Mouse (Mus musculus) intestine, postnatal 0 days (tissue): ENCODE data around the gene Gm10715. TPM values are rescaled to one million over a fixed set of nuclear protein-coding genes. Genes with fewer than 3 reads are reported as not detected.
"Not testable (repeated sequence)": the region's sequence is repeated elsewhere in the genome, so short reads cannot be mapped to it uniquely, and the experiment has no call there.

Source experiments
- ATAC-seq: fragments of 200-750 bp; cut with Nextera tagmentation; 2 replicates; pipeline ENCODE4 v1.8.0; 2017; ENCODE audit warnings: mild to moderate bottlenecking, moderate TSS enrichment, moderate library complexity
- H3K27ac ChIP-seq: fragments of 300-500 bp; sonication (generic); 2 replicates; pipeline ENCODE4 v1.5.1; 2014; ENCODE audit warnings: mild to moderate bottlenecking, low read depth, low read length, moderate library complexity
- H3K27me3 ChIP-seq: fragments of 300-500 bp; sonication (generic); replicated peaks from 2 replicates; pipeline ENCODE4 v1.6.1; 2014; ENCODE audit warnings: low read length, mixed read lengths; ENCODE audit not compliant: control insufficient read depth, insufficient read depth
- H3K36me3 ChIP-seq: fragments of 300-500 bp; sonication (generic); 2 replicates; pipeline ENCODE4 v1.6.1; 2014; ENCODE audit warnings: mild to moderate bottlenecking, moderate library complexity; ENCODE audit not compliant: control insufficient read depth, insufficient read depth
- H3K4me1 ChIP-seq: fragments of 300-500 bp; sonication (generic); replicated peaks from 2 replicates; pipeline ENCODE4 v1.6.1; 2014; ENCODE audit warnings: antibody characterized with exemption, low read length, mixed read lengths; ENCODE audit not compliant: control insufficient read depth, insufficient read depth
- H3K4me2 ChIP-seq: fragments of 300-500 bp; sonication (generic); replicated peaks from 2 replicates; pipeline ENCODE4 v1.6.1; 2014; ENCODE audit warnings: low read depth, mild to moderate bottlenecking, moderate library complexity
- H3K4me3 ChIP-seq: fragments of 300-500 bp; sonication (generic); 2 replicates; pipeline ENCODE4 v1.5.1; 2014; ENCODE audit warnings: low read depth, low read length
- H3K9ac ChIP-seq: fragments of 300-500 bp; sonication (generic); 2 replicates; pipeline ENCODE4 v1.6.1; 2014; ENCODE audit warnings: mild to moderate bottlenecking, low read depth, low read length
- H3K9me3 ChIP-seq: fragments of 300-500 bp; sonication (generic); 2 replicates; pipeline ENCODE4 v1.6.1; 2016; ENCODE audit warnings: mixed run types; ENCODE audit not compliant: control insufficient read depth
- CTCF ChIP-seq: sonication (generic); IDR thresholded peaks from 2 replicates; pipeline ENCODE4 v1.5.1; 2016; ENCODE audit warnings: low read depth, mild to moderate bottlenecking, control low read depth, antibody characterized with exemption, moderate library complexity
- WGBS: fragments of 180-500 bp; shearing (Covaris S2); extraction: QIAGEN DNeasy Blood & Tissue Kit; methylation state at CpG from one replicate; pipeline ENCODE4 v1.1.7; 2014; 5-methylcytosine and 5-hydroxymethylcytosine counted together
- polyA plus RNA-seq: library from polyadenylated mRNA; unstranded; fragments of >200 nt; fragmentation: Nextera tagmentation; extraction: Ambion mirVana; gene quantifications from 2 replicates; pipeline ENCODE4 v1.2.1, GENCODE M21; 2015

Gene Gm10715
- polyA plus RNA-seq: not detected in 2 replicates

DNA sequence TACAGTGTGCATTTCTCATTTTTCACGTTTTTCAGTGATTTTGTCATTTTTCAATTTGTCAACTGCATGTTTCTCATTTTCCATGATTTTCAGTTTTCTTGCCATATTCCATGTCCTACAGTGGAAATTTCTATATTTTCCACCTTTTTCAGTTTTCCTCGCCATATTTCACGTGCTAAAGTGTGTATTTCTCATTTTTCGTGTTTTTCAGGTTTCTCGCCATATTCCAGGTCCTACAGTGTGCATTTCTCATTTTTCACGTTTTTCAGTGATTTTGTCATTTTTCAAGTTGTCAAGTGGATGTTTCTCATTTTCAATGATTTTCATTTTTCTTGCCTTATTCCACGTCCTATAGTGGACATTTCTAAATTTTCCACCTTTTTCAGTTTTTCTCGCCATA, at the start of gene Gm10715:
Gm10715 (plus strand) TSS at position 301 of the 400 bp plus-strand sequence.
- H3K9me3 ChIP-seq, H3K4me1 ChIP-seq, ATAC-seq, H3K4me3 ChIP-seq, H3K27me3 ChIP-seq, H3K27ac ChIP-seq, H3K4me2 ChIP-seq, H3K36me3 ChIP-seq, H3K9ac ChIP-seq: not testable (repeated sequence)
- WGBS: 68% methylated on average over 6 of the region's 8 CpGs

DNA sequence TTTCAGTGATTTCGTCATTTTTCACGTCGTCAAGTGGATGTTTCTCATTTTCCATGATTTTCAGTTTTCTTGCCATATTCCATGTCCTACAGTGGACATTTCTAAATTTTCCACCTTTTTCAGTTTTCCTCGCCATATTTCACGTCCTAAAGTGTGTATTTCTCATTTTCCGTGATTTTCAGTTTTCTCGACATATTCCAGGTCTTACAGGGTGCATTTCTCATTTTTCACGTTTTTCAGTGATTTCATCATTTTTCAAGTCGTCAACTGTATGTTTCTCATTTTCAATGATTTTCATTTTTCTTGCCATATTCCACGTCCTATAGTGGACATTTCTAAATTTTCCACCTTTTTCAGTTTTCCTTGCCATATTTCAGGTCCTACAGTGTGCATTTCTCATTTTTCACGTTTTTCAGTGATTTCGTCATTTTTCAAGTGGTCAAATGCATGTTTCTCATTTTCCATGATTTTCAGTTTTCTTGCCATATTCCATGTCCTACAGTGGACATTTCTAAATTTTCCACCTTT, 36.2 kb upstream of the Gm10715 start, which contains the start of gene Gm10722:
Gm10722 (plus strand) TSS at position 478 of the 528 bp plus-strand sequence.
- 72% methylated on average over 12 of the region's 12 CpGs for WGBS
- not testable (repeated sequence) for H3K9ac ChIP-seq, H3K4me3 ChIP-seq, H3K4me1 ChIP-seq, ATAC-seq, H3K9me3 ChIP-seq, H3K27me3 ChIP-seq, H3K27ac ChIP-seq, H3K4me2 ChIP-seq, H3K36me3 ChIP-seq

DNA sequence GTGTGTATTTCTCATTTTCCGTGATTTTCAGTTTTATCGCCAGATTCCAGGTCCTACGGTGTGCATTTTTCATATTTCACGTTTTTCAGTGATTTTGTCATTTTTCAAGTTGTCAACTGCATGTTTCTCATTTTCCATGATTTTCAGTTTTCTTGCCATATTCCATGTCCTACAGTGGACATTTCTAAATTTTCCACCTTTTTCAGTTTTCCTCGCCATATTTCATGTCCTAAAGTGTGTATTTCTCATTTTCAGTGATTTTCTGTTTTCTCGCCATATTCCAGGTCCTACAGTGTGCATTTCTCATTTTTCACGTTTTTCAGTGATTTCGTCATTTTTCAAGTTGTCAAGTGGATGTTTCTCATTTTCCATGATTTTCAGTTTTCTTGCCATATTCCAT, 35.7 kb upstream of the Gm10715 start:
- not testable (repeated sequence) for H3K4me2 ChIP-seq, H3K9me3 ChIP-seq, H3K36me3 ChIP-seq, H3K4me3 ChIP-seq, H3K4me1 ChIP-seq, H3K27me3 ChIP-seq, H3K27ac ChIP-seq, H3K9ac ChIP-seq, ATAC-seq
- 68% methylated on average over 8 of the region's 8 CpGs for WGBS

DNA sequence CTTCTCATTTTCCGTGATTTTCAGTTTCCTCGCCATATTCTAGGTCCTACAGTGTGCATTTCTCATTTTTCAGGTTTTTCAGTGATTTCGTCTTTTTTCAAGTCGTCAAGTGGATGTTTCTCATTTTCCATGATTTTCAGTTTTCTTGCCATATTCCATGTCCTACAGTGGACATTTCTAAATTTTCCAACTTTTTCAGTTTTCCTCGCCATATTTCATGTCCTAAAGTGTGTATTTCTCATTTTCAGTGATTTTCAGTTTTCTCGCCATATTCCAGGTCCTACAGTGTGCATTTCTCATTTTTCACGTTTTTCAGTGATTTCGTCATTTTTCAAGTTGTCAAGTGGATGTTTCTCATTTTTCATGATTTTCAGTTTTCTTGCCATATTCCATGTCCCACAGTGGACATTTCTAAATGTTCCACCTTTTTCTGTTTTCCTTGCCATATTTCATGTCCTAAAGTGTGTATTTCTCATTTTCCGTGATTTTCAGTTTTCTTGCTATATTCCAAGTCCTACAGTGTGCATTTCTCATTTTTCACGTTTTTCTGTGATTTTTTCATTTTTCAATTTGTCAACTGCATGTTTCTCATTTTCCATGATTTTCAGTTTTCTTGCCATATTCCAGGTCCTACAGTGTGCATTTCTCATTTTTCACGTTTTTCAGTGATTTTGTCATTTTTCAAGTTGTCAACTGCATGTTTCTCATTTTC, 34.6 kb upstream of the Gm10715 start:
- not testable (repeated sequence) for H3K9me3 ChIP-seq, H3K4me2 ChIP-seq, H3K9ac ChIP-seq, H3K4me1 ChIP-seq, H3K27me3 ChIP-seq, H3K36me3 ChIP-seq, H3K4me3 ChIP-seq, H3K27ac ChIP-seq
- 0 out of 2 replicates have a peak, but pooled peaks have one; percentile 4 for TF ChIP-seq CTCF
- ATAC-seq: peak; percentile 81
- WGBS: 58% methylated on average over 8 of the region's 11 CpGs

DNA sequence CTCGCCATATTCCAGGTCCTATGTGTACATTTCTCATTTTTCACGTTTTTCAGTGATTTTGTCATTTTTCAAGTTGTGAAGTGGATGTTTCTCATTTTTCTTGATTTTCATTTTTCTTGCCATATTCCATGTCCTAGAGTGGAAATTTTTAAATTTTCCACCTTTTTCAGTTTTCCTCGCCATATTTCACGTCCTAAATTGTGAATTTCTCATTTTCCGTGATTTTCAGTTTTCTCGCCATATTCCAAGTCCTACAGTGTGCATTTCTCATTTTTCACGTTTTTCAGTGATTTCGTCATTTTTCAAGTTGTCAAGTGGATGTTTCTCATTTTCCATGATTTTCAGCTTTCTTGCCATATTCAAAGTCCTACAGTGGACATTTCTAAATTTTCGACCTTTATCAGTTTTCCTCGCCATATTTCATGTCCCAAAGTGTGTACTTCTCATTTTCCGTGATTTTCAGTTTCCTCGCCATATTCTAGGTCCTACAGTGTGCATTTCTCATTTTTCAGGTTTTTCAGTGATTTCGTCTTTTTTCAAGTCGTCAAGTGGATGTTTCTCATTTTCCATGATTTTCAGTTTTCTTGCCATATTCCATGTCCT, 33.8 kb upstream of the Gm10715 start, which contains the start of gene Gm11168:
Gm11168 (plus strand) TSS at position 553 of the 603 bp plus-strand sequence.
- H3K4me3 ChIP-seq, H3K9ac ChIP-seq, H3K27me3 ChIP-seq, H3K9me3 ChIP-seq, H3K36me3 ChIP-seq, H3K27ac ChIP-seq, H3K4me1 ChIP-seq, ATAC-seq, H3K4me2 ChIP-seq: not testable (repeated sequence)
- 73% methylated on average over 6 of the region's 14 CpGs for WGBS

DNA sequence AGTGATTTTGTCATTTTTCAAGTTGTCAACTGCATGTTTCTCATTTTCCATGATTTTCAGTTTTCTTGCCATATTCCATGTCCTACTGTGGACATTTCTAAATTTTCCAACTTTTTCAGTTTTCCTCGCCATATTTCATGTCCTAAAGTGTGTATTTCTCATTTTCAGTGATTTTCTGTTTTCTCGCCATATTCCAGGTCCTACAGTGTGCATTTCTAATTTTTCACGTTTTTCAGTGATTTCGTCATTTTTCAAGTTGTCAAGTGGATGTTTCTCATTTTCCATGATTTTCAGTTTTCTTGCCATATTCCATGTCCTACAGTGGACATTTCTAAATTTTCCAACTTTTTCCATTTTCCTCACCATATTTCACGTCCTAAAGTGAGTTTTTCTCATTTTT, 30.5 kb upstream of the Gm10715 start:
- H3K27me3 ChIP-seq, H3K4me2 ChIP-seq, H3K4me1 ChIP-seq, ATAC-seq, H3K9ac ChIP-seq, H3K36me3 ChIP-seq, H3K4me3 ChIP-seq, H3K9me3 ChIP-seq, H3K27ac ChIP-seq: not testable (repeated sequence)
- 81% methylated on average over 1 of the region's 5 CpGs for WGBS

DNA sequence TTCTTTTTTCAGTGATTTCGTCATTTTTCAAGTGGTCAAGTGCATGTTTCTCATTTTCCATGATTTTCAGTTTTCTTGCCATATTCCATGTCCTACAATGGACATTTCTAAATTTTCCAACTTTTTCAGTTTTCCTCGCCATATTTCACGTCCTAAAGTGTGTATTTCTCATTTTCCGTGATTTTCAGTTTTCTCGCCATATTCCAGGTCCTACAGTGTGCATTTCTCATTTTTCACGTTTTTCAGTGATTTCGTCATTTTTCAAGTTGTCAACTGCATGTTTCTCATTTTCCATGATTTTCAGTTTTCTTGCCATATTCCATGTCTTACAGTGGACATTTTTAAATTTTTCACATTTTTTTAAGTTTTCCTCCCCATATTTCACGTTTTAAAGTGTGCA, 30.0 kb upstream of the Gm10715 start:
- H3K4me3 ChIP-seq, H3K4me1 ChIP-seq, H3K27ac ChIP-seq, H3K4me2 ChIP-seq, H3K9ac ChIP-seq, H3K36me3 ChIP-seq, H3K27me3 ChIP-seq, H3K9me3 ChIP-seq: not testable (repeated sequence)
- WGBS: 74% methylated on average over 8 of the region's 8 CpGs
- ATAC-seq: peak; percentile 71

DNA sequence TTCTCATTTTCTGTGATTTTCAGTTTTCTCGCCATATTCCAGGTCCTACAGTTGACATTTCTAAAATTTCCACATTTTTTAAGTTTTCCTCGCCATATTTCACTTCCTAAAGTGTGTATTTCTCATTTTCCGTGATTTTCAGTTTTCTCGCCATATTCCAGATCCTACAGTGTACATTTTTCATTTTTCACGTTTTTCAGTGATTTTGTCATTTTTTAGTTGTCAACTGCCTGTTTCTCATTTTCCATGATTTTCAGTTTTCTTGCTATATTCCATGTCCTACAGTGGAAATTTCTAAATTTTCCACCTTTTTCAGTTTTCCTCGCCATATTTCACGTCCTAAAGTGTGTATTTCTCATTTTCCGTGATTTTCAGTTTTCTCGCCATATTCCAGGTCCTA, 29.4 kb upstream of the Gm10715 start:
- 75% methylated on average over 7 of the region's 9 CpGs for WGBS
- not testable (repeated sequence) for H3K36me3 ChIP-seq, H3K9ac ChIP-seq, H3K4me1 ChIP-seq, H3K27ac ChIP-seq, H3K4me2 ChIP-seq, H3K4me3 ChIP-seq, ATAC-seq, H3K27me3 ChIP-seq, H3K9me3 ChIP-seq

DNA sequence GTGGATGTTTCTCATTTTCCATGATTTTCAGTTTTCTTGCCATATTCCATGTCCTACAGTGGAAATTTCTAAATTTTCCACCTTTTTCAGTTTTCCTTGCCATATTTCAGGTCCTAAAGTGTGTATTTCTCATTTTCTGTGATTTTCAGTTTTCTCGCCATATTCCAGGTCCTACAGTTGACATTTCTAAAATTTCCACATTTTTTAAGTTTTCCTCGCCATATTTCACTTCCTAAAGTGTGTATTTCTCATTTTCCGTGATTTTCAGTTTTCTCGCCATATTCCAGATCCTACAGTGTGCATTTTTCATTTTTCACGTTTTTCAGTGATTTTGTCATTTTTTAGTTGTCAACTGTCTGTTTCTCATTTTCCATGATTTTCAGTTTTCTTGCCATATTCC, 27.3 kb upstream of the Gm10715 start:
- no CpG with 5 or more reads among the region's 5 CpGs for WGBS
- not testable (repeated sequence) for H3K36me3 ChIP-seq, H3K4me2 ChIP-seq, H3K9me3 ChIP-seq, H3K4me1 ChIP-seq, H3K27ac ChIP-seq, H3K9ac ChIP-seq, H3K27me3 ChIP-seq, H3K4me3 ChIP-seq
- peak; percentile 32; the same call in 1 of the 2 replicates for ATAC-seq
